Mouse (Mus musculus): Measurements from ENCODE around the gene Galnt7. TPM values are rescaled to one million over a fixed set of nuclear protein-coding genes. Genes with fewer than 3 reads are reported as not detected.

Galnt7 gene
- total RNA-seq, 2 experiments from 2014 or later = 10.2 to 10.6 TPM

- intact Hi-C loops (cut with DNase I) = no loop called here
- no peak for DNase-seq (ENCODE audit: low spot score in 2 of 2)
Observed at GRCm38 (mm10) chr8:57478406-57478805, 174.4 kb downstream of the Galnt7 start.

Other genes with a start within 250 kb of the Galnt7 start
- gene Scrg1, start 197.1 kb downstream of the Galnt7 start, total RNA-seq (2021) = 10 to 100 TPM; 44.5 to 54.1 TPM
- gene Sap30, start 165.2 kb downstream of the Galnt7 start, total RNA-seq (2021) = 1 to 10 TPM; 8.3 to 8.6 TPM
- gene Hmgb2, start 141.1 kb downstream of the Galnt7 start, total RNA-seq (2021) = 1 to 10 TPM; 2.4 to 5.5 TPM

Data from left cerebral cortex, postnatal 25 days (tissue).